Mouse (Mus musculus) heart, adult 2 months (tissue): ENCODE data around the gene Kcnk4.

Experiments used
- CTCF ChIP-seq: fragments of 200-600 bp; IDR thresholded peaks from 2 replicates; pipeline ENCODE4 v1.8.1; 2022; ENCODE audit warnings: antibody characterized with exemption, mild to moderate bottlenecking, moderate library complexity
- EP300 ChIP-seq: fragments of 200-500 bp; IDR thresholded peaks from 2 replicates; pipeline ENCODE4 v1.6.1; 2011; ENCODE audit warnings: low read depth, low read length, control low read depth; ENCODE audit not compliant: insufficient read depth

GRCm38 (mm10) chr19:6979001-6979479, 44.7 kb upstream of the Kcnk4 start:
- TF ChIP-seq EP300: no peak
- TF ChIP-seq CTCF: no peak
